Mouse (Mus musculus): ENCODE results near the gene Dgke.
"Not testable (repeated sequence)": the region's sequence is repeated elsewhere in the genome, so short reads cannot be mapped to it uniquely, and the experiment has no call there.

Dgke gene

DNA sequence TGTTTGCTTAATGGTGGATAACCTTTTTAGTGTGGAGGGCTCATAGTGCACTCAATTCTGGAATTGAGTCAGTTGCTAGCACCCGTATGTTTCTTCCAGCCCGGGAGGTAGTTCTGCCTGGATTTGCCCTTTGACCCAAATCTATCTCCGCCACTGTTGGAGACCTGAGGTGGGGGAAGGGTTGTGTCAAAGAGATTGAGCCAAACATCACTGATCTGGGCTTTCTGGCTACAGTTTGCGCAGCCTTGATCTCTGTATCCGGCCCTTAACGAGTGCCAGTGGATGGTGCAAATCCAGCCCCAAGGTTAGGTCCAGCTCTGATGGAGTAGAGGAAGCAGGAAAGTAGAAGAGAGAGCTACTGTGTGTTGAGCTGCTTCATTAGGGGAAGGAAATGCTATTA, 63.6 kb downstream of the Dgke start:
- DNase-seq (ENCODE audit: low read depth, low spot score) = no peak

DNA sequence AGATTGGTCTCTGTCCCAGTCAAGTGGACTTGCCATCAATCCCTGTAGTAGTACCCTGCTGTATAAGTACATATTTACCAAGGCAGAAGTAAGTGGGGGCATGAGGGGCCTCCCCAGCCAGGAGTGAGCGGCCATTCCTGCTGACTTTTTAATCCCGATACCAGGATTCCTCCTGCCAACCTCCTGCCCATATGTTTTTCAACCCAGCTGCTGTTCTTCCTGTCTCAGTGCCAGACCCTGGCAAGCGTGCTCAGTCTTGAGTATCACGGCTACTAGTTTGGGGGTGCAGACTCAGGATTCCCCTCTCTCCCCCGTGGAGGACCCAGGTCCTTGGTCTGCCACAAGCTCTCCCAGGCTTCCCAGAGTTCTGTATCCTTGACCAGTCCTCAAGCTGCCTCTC, 64.0 kb downstream of the Dgke start:
- no peak for DNase-seq (ENCODE audit: low read depth, low spot score)

DNA sequence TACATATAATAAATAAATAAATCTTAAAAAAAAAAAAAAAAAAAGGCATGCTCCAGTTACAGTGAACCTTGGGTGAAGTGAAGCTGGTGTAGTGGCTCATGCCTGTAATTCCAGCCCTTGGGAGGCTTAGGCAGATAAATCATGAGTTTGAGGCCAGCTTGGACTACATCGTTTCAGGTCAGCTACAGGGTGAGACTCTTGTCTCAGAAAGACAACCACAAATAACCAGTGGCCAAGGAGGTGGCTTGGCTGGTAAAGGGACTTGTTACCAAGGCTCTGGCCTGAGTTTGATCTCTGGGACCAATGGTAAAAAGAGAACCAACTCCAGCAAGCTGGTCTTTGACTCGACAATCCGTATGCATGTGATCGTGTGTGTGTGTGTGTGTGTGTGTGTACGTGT, 64.6 kb downstream of the Dgke start:
- DNase-seq (ENCODE audit: low read depth, low spot score) = no peak

DNA sequence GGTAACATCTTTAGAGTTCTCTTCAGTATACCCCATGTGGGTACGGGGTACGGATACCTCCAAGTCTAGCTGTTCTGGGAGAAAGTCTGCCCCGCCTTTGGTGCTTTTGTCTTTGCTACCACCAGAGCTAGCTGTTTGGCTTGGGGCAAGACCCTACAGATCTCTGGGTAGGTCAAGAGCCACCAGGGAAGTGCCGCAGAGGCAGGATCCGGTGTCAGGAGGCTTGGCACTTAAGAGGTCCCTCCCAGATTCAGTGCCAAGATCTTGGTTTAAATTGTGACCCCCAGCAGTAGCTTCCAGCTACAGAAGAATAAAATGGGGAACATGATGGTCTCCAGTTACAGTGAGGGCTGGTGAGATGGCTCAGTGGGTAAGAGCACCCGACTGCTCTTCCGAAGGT, 65.1 kb downstream of the Dgke start:
- DNase-seq (ENCODE audit: low read depth, low spot score) = no peak

DNA sequence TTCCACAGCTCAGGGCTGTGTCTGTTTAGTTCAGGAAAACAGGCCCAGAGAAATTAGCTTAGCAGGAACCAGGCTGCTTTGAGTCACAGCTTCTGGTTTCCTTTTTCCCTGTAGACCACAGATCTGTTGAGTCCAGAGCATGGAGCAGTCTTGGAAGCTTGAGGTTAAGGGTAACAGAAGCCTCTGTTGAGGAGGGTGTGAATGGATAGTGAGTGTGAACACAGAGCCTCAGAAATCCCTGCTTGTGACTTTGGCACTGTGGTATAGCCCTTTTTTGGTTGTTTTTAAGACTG, 66.2 kb downstream of the Dgke start:
- no peak for DNase-seq (ENCODE audit: low read depth, low spot score)

DNA sequence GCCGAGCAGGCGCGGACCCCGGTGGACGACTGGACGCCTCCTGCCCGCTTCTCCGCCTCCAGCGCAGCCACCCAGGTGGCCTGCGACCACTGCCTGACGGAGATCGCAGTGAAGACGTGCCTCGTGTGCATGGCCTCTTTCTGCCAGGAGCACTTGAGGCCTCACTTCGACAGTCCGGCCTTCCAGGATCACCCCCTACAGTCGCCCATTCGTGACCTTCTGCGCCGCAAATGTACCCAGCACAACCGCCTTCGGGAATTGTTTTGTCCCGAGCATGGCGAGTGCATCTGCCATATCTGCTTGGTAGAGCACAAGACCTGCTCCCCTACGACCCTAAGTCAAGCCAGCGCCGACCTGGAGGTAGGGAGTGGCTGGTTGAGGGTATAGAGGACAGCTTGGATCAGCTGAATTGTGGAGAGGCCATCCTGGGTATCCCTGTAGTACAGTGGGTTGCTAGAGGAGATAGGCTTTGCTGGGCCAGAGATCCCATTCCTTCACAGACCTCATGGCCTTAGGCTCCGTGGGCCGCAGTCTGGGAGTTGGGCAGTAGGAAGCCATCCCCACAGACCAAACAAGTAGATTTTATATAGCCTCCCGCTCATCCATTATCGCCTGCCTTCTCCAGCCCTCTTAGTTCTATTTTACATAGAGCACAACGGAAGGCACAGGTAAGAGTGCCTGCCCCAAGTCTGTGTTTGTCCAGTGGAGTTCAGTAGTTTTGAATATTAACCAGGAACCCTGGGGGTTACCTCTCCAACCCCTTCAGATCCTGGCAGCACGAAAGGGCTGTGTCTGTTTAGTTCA, 66.7 kb downstream of the Dgke start:
- no peak for DNase-seq (ENCODE audit: low read depth, low spot score)

DNA sequence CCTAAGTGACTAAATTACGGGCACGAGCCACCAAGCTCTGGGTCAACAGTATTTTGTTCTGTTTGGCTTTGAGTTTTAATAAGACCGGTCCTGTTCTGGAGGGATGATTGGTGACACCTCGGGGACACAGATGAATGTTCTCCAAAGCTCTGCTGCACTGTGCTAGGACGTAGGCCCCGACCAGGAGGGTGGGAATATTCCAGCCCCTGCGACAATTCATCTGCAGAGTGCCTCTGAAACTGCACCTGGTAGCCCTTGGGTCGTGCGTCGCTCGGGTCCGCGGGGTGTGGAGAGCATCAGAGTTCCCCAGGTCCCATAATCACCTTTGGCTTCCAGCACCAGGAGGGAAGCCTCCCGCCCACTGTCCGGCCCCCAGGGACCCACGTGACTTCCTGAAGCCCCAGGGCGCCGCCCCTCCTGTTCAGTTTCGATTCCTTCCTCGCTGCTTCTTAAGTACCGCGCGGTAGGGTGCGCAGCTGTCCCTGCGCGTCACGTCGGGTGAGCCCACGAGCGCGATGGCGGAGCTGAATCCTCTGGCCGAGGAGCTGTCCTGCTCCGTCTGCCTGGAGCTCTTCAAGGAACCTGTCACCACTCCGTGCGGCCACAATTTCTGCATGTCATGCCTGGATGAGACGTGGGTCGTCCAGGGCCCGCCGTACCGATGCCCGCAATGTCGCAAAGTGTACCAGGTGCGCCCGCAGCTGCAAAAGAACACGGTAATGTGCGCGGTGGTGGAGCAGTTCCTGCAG, 67.5 kb downstream of the Dgke start, which contains the start of gene Trim25:
TSS of gene Trim25 (plus strand) at position 403 of the 749 bp plus-strand sequence.
- peak; percentile 85 for DNase-seq (ENCODE audit: low read depth, low spot score)

DNA sequence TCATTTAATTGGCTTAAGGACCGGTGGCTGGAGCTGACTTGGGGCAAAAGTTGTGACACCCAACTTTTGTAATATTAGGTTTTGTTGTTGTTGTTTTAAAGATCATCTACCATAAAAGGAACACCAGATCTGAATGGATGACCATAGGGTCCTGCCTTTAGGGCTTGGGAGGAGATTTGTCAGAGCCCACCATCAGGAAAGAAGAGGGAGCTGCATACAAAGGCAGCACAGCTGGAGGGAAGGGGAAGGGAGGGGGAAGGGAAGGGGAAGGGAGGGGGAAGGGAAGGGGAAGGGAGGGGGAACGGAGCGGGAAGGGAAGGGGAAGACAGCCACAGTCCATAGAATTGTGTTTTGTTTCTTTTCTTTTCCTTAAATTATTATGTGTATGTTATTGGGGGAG, 68.2 kb downstream of the Dgke start:
- no peak for DNase-seq (ENCODE audit: low read depth, low spot score)

DNA sequence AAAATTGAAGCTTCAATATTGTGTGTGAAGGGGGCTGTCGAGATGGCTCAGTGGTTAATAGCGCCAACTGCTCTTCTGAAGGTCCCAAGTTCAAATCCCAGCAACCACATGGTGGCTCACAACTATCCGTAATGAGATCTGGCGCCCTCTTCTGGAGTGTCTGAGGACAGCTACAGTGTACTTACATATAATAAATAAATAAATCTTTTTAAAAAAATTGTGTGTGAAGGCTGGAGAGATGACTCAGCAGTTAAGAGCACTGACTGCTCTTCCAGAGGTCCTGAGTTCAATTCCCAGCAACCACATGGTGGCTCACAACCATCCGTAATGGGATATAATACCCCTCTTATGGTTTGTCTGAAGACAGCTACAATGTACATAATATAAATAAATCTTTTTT, 69.3 kb downstream of the Dgke start:
- not testable (repeated sequence) for DNase-seq (ENCODE audit: low read depth, low spot score)

DNA sequence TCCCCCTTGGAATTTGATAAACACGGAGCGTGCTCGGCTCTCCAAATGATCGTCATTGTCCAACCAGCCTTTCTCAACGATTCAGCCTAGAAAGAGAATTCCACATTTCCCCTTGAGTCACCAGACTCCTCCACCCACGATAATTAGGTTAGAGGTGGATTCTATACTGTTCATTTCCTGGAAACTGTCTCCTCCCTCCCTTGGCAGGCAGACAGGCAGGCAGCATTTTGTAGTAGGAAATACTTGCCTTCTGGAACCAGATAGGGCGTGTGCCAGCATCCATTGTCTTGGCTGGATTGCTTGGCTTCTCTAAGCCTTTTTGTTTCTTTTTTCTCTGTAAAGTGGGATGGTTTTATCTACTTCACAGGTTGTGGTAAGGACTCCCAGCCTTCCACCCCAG, 70.2 kb downstream of the Dgke start:
- no peak for DNase-seq (ENCODE audit: low read depth, low spot score)

DNA sequence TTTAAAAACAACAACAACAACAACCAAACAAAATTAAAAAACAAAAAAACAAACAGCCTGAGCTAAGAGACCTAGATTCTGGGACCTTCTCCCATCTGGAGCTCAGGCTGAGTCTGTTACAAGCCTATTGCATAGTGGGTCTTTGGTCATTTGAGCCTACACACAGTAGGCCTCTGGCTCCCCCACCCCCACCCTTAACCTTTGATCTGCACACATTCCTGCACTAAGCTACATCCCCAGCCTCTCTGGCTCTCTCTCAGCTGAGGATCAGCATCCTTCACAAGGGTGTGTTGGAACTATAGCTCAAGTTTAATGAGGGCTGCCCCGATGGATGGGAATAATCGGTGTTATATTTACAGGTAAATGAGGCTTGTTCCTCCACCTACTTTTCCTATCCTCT, 71.0 kb downstream of the Dgke start:
- DNase-seq (ENCODE audit: low read depth, low spot score) = no peak

DNA sequence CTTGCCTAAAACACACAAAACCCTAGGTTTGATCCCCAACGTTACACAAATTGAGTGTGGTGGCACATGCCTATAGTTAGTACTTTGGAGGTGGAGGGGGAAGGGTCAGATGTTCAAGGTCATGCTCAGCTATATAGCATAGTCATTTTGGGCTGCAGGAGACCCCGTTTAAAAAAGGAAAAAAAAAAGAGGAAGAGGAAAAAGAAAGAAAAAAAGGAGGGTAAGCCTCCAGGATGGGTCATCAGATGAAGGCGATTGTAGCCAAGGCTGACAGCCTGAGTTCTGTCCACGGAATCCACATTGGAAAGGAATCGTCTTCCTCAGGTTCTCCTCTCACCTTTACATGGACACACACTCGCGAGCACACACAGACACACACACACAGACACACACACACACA, 72.2 kb downstream of the Dgke start:
- DNase-seq (ENCODE audit: low read depth, low spot score) = no peak

DNA sequence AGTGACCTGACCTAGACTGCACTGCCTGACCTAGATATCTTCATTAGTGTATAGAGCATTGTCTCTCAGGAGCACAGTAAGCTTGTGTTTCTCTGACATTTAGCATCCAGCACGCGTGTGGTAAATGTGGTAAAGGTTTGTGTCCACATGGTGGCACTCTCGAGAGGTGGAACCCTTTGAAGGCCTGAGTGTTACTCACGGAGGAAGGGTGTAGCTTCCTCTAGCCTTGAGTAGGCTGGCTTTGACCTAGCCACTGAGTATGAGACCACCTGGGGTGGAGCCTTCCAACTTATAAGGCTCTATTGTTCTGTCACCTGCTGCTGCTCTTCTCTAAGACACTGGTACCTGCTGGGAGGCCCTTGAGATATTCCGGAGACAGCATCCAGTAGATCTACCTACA, 73.0 kb downstream of the Dgke start:
- no peak for DNase-seq (ENCODE audit: low read depth, low spot score)

DNA sequence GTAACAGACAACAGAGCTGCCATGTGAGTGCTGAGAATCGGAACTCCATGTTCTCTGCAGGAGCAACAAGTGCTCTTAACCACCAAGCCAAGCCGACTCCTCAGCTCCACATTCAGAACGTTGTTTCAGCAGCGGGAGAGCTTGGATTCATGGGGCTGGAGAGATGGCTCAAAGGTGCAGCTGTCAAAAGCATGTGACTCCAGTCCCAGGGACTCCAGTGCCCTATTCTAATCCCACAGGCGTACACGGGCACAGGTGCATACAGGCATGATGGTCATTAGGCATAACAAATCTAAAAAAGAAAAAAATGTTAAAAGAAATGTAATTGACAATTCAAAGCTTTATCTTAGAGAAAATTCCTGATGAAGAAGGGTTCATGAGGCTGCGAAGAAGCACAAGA, 73.5 kb downstream of the Dgke start:
- no peak for DNase-seq (ENCODE audit: low read depth, low spot score)

DNA sequence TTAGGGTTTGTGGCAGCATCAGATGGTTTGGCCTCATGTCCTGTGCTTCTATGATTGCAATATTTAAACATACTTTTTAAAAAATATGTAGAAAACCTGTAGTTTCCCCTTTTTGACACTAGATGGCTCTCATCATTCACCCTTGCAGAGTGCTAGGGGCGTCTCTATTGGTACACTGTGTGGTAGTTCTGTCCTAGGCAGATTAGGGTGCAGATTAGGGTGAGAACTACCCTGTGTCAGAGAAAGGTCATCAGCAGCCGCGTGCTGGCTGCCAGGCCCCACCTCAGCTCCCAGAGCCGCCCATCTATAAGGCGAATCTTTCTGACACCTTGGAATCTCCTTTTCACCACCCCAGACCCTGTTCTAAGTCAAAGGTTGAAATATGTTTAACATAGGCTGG, 77.1 kb downstream of the Dgke start:
- no peak for DNase-seq (ENCODE audit: low read depth, low spot score)

DNA sequence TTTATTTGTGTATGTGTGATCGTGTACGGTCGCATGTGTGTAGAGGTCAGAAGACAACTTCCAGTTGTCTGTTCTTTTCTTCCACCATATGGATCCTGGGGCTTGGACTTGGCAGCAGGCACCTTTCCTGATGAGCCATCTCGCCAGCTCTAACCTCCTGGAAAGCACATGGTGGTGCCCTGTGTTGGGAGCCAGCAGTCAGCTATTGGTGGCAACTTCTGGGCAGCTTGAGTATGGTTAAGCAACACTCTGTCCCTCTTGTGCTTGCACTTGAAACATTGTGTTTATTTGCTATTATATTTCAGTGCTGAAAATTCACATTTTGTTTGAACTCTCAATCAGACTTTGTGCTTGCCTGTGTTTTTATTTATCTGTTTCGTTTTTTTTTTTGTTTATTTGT, 77.7 kb downstream of the Dgke start:
- DNase-seq (ENCODE audit: low read depth, low spot score) = no peak

DNA sequence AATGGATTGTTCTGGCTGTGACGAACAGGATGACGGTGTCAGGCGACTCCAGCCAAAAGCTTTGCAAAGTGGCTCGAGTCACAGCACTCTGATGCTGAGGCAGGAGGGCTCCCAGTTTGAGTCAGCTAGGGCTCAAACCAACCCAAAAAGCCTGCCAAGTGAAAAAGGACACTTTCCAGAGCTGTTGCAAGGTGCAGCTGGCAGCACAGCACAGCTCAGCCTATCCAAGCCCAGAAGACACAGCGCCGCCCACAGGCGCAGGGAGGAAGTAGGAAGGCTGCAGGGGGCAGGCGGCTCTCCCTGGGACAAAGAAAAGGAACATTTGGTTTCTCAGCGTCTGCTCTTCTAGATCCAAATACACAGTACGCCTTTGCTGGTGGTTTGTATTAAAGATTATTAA, 80.0 kb downstream of the Dgke start:
- no peak for DNase-seq (ENCODE audit: low read depth, low spot score)
